Mouse (Mus musculus) thymus, postnatal 36 days (tissue): ENCODE data around the gene Mok.
A peak's percentile ranks its signal among the peaks of the same experiment; 100 is the strongest.

ENCODE experiments used
- DNase-seq, 2 experiments: peaks; one replicate each; pipeline ENCODE4 v3.0.0; 2022; ENCODE audit warnings: mixed read lengths in 2 of 2

The Mok gene

GRCm38 (mm10) chr12:110806301-110806970 lies 34.3 kb downstream of the Mok start:
- DNase-seq: peak in 1 of 2 experiments; percentile 23

- DNase-seq: no peak
Observed at GRCm38 (mm10) chr12:110804261-110804660, 36.5 kb downstream of the Mok start.

GRCm38 (mm10) chr12:110802674-110803297 lies 38.0 kb downstream of the Mok start:
- no peak for DNase-seq

- no peak for DNase-seq
Observed at GRCm38 (mm10) chr12:110801876-110802464, 38.8 kb downstream of the Mok start.

- DNase-seq: no peak
Observed at GRCm38 (mm10) chr12:110799226-110799625, 41.5 kb downstream of the Mok start.

GRCm38 (mm10) chr12:110797842-110798431 lies 42.8 kb downstream of the Mok start:
- no peak for DNase-seq

- no peak for DNase-seq
Observed at GRCm38 (mm10) chr12:110797202-110797601, 43.5 kb downstream of the Mok start.

- no peak for DNase-seq
Observed at GRCm38 (mm10) chr12:110796748-110797147, 44.0 kb downstream of the Mok start.

GRCm38 (mm10) chr12:110795035-110795434 lies 45.7 kb downstream of the Mok start:
- DNase-seq: peak in 1 of 2 experiments; percentile 27

GRCm38 (mm10) chr12:110791026-110791425 lies 49.7 kb downstream of the Mok start:
- DNase-seq: no peak

- DNase-seq: no peak
Observed at GRCm38 (mm10) chr12:110790580-110790979, 50.2 kb downstream of the Mok start.

- DNase-seq: no peak
Observed at GRCm38 (mm10) chr12:110786243-110786642, 54.5 kb downstream of the Mok start.

- DNase-seq: no peak
Observed at GRCm38 (mm10) chr12:110784211-110784610, 56.5 kb downstream of the Mok start.

- DNase-seq: no peak
Observed at GRCm38 (mm10) chr12:110782278-110782677, 58.5 kb downstream of the Mok start.

GRCm38 (mm10) chr12:110781181-110781580 lies 59.6 kb downstream of the Mok start:
- DNase-seq: no peak

GRCm38 (mm10) chr12:110779296-110779695 lies 61.4 kb downstream of the Mok start:
- DNase-seq: no peak

GRCm38 (mm10) chr12:110777853-110778252 lies 62.9 kb downstream of the Mok start:
- DNase-seq: peak in 1 of 2 experiments; percentile 24

GRCm38 (mm10) chr12:110775628-110776426 lies 64.9 kb downstream of the Mok start:
- peak in 1 of 2 experiments; percentile 13 for DNase-seq

- DNase-seq: no peak
Observed at GRCm38 (mm10) chr12:110771961-110772360, 68.8 kb downstream of the Mok start.

- DNase-seq: peak; percentile 23 to 34
Observed at GRCm38 (mm10) chr12:110770479-110771247, 70.1 kb downstream of the Mok start.

- DNase-seq: no peak
Observed at GRCm38 (mm10) chr12:110769660-110770297, 71.0 kb downstream of the Mok start.

- no peak for DNase-seq
Observed at GRCm38 (mm10) chr12:110768562-110768961, 72.2 kb downstream of the Mok start.
